Mouse (Mus musculus): ENCODE measurements around the gene BC030500.

The BC030500 gene

GRCm38 (mm10) chr8:58911677-58912076 lies at the start of gene BC030500:
BC030500 (plus strand) TSS chr8:58911755.
- DNase-seq (ENCODE audit: low read depth, low spot score), result no peak

DNA sequence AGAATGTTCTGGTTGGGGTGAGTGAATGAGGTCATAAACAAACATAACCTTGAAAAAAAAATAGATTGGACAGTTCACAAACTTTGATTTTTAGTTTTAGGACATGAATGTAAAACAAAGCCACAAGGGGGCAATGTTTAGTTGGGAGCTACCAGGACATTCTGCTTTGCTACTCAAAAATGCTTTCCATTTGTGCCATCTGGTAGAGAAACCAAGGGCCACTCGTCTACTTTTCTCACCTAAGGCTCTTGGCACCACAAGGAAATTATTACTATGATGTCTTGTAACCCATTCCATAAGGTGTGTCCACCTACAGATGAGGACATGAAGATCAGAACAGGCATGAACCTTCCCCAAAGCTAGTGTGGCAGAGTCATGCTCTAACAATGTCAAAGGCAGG lies 25.1 kb upstream of the BC030500 start:
- no peak for DNase-seq (ENCODE audit: low read depth, low spot score)

DNA sequence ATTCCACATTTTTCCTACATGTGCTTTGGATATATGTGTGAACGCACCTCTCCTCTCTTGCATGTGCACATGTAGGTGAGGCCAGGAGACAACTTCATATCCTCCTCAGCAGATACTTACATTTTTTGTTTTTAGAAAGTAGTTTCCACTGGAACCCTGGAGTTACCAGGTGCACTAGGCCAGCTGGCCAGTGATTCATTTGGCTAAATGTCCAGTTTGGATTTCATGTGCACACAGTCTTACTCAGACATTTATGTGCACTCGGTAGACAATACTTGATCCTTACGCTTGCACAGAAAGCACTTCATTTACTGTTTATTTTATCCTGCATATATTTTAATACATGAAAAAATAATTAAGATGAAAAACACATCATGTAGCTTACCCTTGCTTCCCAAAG lies 21.0 kb upstream of the BC030500 start:
- DNase-seq (ENCODE audit: low read depth, low spot score), result no peak

DNA sequence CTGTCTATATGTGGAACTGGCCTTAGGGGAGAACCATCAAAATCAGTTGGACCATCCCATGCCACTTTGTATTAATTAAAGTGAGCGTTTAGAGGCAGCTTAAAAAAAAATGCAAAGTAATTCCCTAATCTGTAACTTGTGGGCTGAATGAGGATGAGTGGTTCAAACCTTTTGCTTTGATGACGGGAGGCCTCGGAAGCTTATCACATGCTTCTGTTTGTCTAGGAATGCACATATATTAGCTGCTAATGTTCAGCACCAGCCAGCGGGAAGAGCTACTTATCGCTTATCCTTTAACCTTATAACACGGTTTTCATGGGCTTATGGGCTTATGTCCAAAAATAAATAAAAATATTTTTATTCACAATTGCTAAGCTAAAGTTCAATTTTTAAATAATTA lies 15.6 kb upstream of the BC030500 start:
- no peak for DNase-seq (ENCODE audit: low read depth, low spot score)

DNA sequence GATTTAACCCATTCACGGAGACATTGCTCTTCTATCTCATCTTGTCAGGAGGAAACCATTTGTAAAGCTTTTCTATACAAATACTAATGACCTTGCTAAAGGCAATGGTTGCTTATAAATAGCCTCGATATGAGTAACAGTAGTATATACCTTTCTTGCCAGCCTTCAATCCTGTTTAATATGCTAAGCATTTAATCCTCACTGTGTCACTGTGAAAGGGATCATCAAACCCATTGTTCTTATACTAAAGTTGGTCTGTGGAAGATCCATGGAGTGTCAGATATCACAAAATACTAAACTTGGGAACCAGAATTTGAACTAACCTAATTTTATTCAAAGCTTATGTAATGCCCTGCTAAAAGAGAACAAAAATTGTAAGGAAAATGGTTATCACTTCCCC lies 7.1 kb upstream of the BC030500 start:
- no peak for DNase-seq (ENCODE audit: low read depth, low spot score)

GRCm38 (mm10) chr8:58912196-58912839 lies 763 bp downstream of the BC030500 start, which contains the start of gene Galntl6:
Galntl6 (minus strand) TSS chr8:58912640.
- DNase-seq (ENCODE audit: low read depth, low spot score), result no peak

DNA sequence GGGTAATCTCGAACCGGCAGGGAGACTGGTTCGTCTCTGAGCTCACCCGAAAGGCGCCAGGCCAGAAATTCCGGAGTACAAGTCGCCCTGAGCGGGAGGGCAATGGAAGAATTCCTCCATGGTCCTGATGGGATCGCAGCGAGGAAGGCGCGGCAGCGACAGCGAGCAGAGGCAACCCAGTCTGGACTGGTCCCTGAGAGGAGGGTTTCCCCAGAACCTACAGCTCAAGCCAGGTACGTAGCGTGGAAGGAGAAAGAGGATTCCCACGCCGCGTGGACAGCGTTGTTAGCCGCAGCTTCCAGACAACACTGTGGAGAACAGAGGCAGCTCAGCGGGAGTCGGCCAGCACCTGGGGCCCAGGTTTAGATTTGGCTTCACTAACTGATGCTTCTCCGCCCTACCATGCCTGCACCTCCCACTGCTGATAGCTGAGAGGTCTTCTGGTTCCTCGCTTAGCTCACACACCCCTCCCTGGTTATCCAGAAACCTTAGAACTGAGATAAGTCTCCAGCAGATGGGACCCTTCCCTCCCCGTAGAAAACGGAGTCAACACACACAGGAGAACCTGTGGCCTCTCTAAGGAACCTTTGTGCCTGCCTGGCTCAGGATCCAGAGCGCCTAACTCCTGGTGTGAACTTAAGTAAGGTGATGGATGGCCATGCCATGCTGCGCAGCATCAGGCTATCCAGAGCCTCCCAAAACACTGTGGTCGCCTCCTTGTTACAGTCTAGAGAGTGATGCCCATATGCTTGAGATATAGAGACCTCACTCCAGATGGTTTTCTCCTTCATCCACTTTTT lies 1.5 kb downstream of the BC030500 start:
- DNase-seq (ENCODE audit: low read depth, low spot score), result no peak

DNA sequence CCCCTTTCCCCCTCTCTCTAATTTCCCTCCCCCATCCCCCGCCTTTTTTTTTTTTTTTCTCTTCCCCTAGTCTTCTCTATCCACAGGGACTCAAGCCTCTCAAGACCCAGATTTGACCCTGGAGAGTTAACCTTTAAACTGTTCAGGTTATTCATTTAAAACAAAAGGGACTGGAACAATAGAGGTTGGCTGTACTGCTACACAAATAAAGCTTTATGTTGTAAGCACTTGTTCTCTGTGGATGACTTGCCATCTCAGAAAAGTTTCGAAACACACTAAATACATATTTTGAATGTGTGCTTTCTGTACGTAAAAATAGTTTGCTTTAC lies 2.0 kb downstream of the BC030500 start:
- no peak for DNase-seq (ENCODE audit: low read depth, low spot score)

DNA sequence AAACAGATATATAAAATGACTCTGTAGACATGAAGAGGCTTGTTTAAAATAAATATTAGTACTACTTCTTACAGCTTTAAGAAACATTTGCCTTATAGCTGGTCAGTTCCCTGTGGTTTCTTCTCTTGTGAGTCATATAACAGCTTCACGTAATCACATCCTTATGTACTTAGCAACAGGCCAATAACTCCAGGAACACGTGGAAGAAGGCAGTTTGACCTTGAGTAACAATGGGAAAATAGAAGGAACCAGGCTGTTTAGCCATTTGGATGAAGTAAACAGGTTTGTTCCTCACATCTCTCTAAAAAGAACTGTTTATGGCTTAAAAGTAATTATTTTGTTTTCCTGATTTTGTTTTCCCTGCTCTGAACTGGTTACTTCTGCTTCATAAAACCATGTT lies 3.6 kb downstream of the BC030500 start:
- DNase-seq (ENCODE audit: low read depth, low spot score), result no peak

GRCm38 (mm10) chr8:58931066-58931465 lies 19.5 kb downstream of the BC030500 start:
- DNase-seq (ENCODE audit: low read depth, low spot score), result no peak

DNA sequence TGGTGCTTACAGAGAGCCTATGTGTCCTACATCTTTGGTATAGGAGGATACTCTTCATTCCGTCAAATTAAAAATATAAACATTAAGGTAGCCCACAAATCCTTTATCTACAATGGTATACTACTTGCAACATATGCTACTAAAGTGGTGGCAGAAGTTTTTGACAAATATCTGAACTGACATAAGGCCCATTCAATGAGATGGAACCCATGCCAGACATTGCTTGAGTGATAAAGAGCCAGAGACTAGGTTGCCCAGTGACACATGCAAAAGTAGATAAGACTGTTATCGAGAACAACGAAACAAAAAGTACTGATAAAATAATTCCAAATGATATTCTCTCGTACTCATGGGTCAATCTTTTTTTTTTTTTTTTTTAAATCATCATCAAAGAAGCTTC lies 32.2 kb downstream of the BC030500 start:
- DNase-seq (ENCODE audit: low read depth, low spot score), result no peak

DNA sequence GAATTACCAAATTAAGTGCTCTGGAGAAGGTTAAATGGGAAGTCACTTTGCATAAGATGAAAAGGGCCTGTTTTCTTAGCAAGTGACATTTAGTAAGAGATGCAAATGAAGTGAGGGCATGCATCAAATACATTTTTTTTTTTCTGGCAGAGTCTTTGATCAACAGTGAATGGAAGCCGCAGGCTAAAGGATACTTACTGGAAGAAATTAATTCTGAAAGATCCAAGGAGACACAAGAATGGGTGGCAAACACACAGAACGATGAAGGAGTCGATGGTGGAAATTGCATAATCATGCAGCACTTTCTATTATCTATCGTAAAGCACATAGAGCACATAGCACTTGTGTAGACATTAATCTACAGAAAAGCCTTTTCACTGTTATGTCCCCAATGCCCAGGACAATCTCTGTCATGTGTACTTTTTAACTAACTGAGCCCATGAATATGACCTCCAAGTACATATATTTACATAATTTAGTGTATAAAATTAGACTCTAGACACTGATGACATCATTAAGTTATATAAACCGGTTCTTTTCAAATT lies 45.7 kb downstream of the BC030500 start:
- no peak for DNase-seq (ENCODE audit: low read depth, low spot score)
